Mouse (Mus musculus) neural tube, embryonic 15.5 days (tissue): ENCODE results near the gene Lsm4. TPM values are rescaled to one million over a fixed set of nuclear protein-coding genes. Genes with fewer than 3 reads are reported as not detected.

Experiments used
- ATAC-seq: fragments of 200-750 bp; cut with Nextera tagmentation; 2 replicates; pipeline ENCODE4 v1.8.0; 2017; ENCODE audit warnings: mild to moderate bottlenecking, moderate TSS enrichment, moderate library complexity; ENCODE audit not compliant: low FRiP score
- H3K27ac ChIP-seq: fragments of 300-500 bp; sonication (generic); replicated peaks from 2 replicates; pipeline ENCODE4 v1.5.1; 2015; ENCODE audit warnings: mild to moderate bottlenecking, inconsistent platforms
- H3K27me3 ChIP-seq: fragments of 300-500 bp; sonication (generic); replicated peaks from 2 replicates; pipeline ENCODE4 v1.6.1; 2015; ENCODE audit warnings: inconsistent platforms
- H3K36me3 ChIP-seq: fragments of 300-500 bp; sonication (generic); 2 replicates; pipeline ENCODE4 v1.6.1; 2015; ENCODE audit warnings: inconsistent platforms
- H3K4me1 ChIP-seq: fragments of 300-500 bp; sonication (generic); 2 replicates; pipeline ENCODE4 v1.6.1; 2015; ENCODE audit warnings: inconsistent platforms
- H3K4me2 ChIP-seq: fragments of 300-500 bp; sonication (generic); 2 replicates; pipeline ENCODE4 v1.6.1; 2015; ENCODE audit warnings: inconsistent platforms, mild to moderate bottlenecking, moderate library complexity
- H3K4me3 ChIP-seq: fragments of 300-500 bp; sonication (generic); replicated peaks from 2 replicates; pipeline ENCODE4 v1.5.1; 2015; ENCODE audit warnings: mild to moderate bottlenecking, inconsistent platforms
- H3K9ac ChIP-seq: fragments of 300-500 bp; sonication (generic); replicated peaks from 2 replicates; pipeline ENCODE4 v1.6.1; 2015; ENCODE audit warnings: mild to moderate bottlenecking, inconsistent platforms
- H3K9me3 ChIP-seq: fragments of 300-500 bp; sonication (generic); replicated peaks from 2 replicates; pipeline ENCODE4 v1.6.1; 2016; ENCODE audit warnings: inconsistent platforms
- WGBS: fragments of 180-500 bp; shearing (Covaris S2); methylation state at CpG from one replicate; pipeline ENCODE4 v1.1.7; 2015; ENCODE audit warnings: mixed read lengths; 5-methylcytosine and 5-hydroxymethylcytosine counted together
- polyA plus RNA-seq: library from polyadenylated mRNA; unstranded; fragments of >200 nt; fragmentation: Nextera tagmentation; extraction: Ambion mirVana; gene quantifications from 2 replicates; pipeline ENCODE4 v1.2.1, GENCODE M21; 2015

The Lsm4 gene
- polyA plus RNA-seq, 1 experiment from 2014 or later = 191 TPM

DNA sequence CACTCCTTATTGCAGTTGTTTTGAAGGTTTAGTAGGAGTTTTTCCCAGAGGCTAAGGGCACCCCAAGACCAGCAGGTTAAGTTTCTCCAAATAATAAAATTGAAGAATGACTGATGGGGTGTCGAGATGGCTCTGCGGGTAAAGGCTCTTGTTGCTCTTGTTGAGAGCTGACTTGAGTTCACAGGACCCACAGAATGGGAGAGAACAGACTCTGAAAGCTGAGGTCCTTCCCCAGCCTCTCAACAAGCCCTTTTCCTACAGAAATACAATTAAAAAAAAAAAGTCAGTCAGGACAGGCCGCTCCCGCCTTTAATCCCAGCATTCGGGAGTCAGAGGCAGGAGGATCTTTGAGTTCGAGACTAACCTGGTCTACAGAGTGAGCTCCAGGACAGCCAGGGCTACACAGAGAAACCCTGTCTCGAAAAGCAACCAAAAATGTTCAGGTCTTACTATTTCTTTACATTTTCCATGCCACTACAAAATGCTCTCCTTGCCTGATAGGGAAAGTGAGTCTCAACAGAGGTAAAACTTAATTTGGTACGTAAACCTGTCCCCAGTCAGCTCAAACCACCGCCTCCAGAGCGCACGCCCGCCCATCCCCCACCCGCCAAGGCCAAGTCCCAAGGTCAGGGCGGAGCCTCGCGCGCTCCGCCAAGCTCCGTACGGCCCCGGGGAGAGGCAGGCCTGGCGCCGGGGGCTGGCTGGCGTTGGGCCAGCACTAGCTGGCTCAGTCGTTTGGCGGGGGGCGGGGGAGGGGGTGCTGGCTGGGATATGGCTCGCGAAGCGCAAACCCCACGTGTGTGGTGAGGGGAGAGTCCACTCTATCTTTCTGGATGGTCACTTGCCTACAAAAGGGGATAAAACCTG is 23.2 kb downstream of the Lsm4 start:
- no peaks in the 10 kb centered on the region for H3K27me3 ChIP-seq
- H3K4me3 ChIP-seq = peak overlapping the region; percentile 21
- no peak for ATAC-seq
- H3K4me1 ChIP-seq = peaks cover 50% of the 10 kb centered on the region
- no peaks in the 10 kb centered on the region for H3K9me3 ChIP-seq
- peak overlapping the region; percentile 60 for H3K4me2 ChIP-seq
- 5% methylated on average over 31 of the region's 31 CpGs for WGBS
- H3K9ac ChIP-seq = peak overlapping the region; percentile 34
- no peaks in the 10 kb centered on the region for H3K36me3 ChIP-seq
- peak overlapping the region; percentile 66 for H3K27ac ChIP-seq

DNA sequence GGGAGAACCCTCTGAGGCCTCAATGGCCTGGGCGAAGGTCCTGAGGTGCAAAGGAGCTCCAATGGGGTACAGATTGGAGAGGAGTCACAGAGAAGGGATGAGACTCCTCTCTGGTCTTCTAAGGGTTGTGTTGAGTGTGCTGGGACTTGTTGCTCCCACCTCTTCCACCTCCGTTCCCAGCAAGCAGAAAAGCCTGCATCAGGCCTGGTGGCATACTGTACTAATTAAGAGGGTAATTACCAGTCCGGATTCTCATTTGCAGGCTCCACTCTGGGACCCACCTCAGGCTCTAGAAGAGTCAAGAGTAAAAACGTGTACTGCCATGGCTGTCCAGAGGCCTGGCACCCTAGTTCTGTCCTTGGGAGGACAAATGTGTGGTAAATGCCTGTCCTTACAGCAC is 23.9 kb downstream of the Lsm4 start:
- Histone ChIP-seq H3K9me3 (no peaks in the 10 kb centered on the region), H3K36me3 (no peaks in the 10 kb centered on the region), H3K4me2 (peak overlapping the region; percentile 60), H3K4me3 (peak overlapping the region; percentile 21; the same call in 1 of the 2 replicates), H3K4me1 (peaks cover 50% of the 10 kb centered on the region), H3K9ac (peak overlapping the region; percentile 34), H3K27ac (peak overlapping the region; percentile 66), H3K27me3 (no peaks in the 10 kb centered on the region)
- WGBS = 30% methylated on average over 4 of the region's 4 CpGs
- no peak for ATAC-seq

DNA sequence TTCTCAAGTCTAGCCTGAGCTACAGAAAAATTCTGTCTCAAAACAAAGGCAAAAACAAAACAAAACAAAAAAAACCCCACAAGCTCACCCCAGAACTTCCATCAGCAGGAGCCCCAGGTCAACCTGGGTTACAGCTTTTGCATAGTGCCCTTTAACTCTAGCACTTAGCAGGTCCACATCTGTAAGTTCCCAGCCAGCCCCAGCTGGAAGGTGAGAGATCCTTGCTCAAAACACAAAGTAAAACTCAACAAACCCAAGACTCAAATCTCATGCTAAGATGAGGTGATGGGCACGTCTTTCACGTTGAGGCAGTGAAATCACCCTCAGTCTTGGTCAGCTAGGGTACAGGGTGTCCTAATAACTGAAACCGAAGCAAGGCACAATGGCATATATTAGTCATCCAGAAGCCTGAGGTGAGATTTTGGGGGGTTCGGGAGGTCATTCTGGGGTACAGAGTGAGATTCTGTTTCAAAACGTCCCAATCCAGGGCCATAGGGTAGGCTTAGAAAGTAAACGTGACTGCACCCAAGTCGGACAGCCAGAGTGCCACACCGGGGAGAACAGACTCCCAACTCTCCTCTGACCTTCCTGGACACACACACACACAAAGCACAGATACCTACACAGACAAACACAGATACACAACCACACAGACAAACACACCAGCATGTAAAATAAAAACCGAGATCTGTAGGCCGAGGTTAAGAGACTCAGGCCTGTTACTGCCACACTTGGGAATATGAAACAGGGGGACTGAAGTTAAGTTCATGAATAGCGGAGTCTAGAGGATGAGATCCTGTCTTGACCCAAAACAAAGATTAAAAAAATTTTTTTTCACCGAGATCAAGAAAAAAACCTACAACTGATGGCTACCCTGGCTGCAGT is 24.6 kb downstream of the Lsm4 start:
- Histone ChIP-seq H3K9me3 (no peaks in the 10 kb centered on the region), H3K27ac (peak overlapping the region; percentile 99), H3K4me3 (peak overlapping the region; percentile 68), H3K9ac (peak overlapping the region; percentile 43), H3K4me1 (peaks cover 53% of the 10 kb centered on the region), H3K27me3 (no peaks in the 10 kb centered on the region), H3K4me2 (peak overlapping the region; percentile 70), H3K36me3 (no peaks in the 10 kb centered on the region)
- no peak for ATAC-seq
- 74% methylated on average over 12 of the region's 12 CpGs for WGBS

DNA sequence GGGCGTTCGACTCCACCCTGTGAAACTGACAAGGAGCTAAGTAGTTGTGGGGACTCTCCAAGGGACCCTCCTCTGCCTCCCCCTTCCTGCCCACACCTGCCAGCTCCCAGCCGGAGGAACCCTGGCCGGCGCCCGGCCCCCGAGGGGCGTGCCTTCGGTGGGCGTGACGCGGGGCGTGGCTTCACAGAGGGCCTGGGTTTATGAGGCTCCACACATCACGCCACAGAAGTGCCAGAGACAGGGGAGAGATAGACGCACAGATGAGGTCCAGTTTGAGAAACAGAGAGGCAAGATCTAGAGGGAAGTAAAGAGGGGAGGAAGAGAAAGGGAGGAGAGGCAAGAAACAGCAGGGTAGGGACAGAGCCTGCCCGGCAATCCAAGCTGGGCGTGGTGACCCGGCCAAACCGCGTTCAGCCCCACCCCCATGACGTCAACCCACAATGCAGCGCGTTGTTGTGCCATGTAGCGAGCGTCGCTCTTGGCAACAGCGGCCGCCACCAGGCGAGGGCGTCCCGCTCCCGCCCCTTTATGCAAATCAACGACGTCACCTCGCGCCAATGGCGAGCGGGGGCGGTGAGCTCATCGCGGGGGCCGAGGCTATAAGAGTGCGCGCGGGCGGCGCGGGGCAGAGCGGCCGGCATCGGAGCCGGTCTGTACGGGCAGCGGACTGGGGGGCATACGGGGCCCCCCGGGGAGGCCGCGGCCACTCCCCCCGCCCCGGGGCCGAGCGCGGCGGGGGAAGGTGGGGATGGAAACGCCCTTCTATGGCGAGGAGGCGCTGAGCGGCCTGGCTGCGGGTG is 25.5 kb downstream of the Lsm4 start, which contains the start of gene Jund:
TSS of gene Jund (plus strand) at position 640 of the 800 bp plus-strand sequence.
- Histone ChIP-seq H3K4me3 (peak within 1 kb of the TSS; percentile 68), H3K36me3 (no peaks in the 10 kb centered on the region; the same call in 1 of the 2 replicates), H3K27ac (peak within 1 kb of the TSS; percentile 99), H3K9me3 (no peaks in the 10 kb centered on the region), H3K27me3 (no peaks in the 10 kb centered on the region), H3K9ac (peak within 1 kb of the TSS; percentile 93), H3K4me2 (peak within 1 kb of the TSS; percentile 70), H3K4me1 (peaks cover 62% of the 10 kb centered on the region)
- WGBS = under 1% methylated on average over 55 of the region's 69 CpGs
- ATAC-seq = peak; percentile 89

DNA sequence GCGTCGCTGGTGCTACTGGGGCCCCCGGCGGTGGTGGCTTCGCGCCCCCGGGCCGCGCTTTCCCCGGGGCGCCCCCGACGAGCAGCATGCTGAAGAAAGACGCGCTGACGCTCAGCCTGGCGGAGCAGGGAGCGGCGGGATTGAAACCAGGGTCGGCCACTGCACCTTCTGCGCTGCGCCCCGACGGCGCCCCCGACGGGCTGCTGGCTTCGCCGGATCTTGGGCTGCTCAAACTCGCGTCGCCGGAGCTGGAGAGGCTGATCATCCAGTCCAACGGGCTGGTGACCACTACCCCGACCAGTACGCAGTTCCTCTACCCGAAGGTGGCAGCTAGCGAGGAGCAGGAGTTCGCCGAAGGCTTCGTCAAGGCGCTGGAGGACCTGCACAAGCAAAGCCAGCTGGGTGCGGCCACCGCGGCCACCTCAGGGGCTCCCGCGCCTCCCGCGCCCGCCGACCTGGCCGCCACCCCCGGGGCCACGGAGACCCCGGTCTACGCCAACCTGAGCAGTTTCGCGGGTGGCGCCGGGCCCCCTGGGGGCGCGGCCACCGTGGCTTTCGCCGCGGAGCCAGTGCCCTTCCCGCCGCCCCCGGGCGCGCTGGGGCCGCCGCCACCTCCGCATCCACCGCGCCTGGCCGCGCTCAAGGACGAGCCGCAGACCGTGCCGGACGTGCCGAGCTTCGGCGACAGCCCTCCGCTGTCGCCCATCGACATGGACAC is 26.2 kb downstream of the Lsm4 start:
- Histone ChIP-seq H3K36me3 (no peaks in the 10 kb centered on the region; the same call in 1 of the 2 replicates), H3K4me2 (peak overlapping the region; percentile 70), H3K9ac (peak overlapping the region; percentile 93), H3K27ac (peak overlapping the region; percentile 99), H3K9me3 (no peaks in the 10 kb centered on the region), H3K4me1 (peaks cover 68% of the 10 kb centered on the region), H3K27me3 (no peaks in the 10 kb centered on the region), H3K4me3 (peak overlapping the region; percentile 68)
- WGBS = under 1% methylated on average over 82 of the region's 89 CpGs
- peak; percentile 25 for ATAC-seq

DNA sequence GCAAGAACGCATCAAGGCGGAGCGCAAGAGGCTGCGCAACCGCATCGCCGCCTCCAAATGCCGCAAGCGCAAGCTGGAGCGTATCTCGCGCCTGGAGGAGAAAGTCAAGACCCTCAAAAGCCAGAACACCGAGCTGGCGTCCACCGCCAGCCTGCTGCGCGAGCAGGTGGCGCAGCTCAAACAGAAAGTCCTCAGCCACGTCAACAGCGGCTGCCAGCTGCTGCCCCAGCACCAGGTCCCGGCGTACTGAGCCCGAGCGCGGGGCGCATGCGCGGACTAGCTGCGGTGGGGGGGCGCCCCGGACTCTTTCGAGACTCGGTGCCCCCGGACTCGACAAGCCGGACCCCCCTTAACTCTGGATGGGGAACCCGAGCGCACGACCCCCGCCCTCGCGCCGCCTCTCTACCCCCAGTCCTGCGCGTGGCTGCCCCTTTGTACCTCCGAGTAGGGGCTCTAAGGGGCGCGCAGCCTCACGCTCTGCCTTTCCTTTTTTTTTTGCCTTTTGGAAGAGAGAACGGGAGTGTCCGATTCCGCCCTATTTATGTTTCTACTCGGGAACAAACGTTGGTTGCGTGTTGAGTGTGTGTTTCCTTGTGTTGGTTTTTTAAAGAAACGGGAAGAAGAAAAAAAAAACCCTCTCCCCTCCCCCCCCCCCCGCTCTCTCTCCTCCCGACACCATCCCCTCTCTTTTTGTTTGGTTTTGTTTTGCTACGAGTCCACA is 26.9 kb downstream of the Lsm4 start:
- peak; percentile 11; the same call in 1 of the 2 replicates for ATAC-seq

DNA sequence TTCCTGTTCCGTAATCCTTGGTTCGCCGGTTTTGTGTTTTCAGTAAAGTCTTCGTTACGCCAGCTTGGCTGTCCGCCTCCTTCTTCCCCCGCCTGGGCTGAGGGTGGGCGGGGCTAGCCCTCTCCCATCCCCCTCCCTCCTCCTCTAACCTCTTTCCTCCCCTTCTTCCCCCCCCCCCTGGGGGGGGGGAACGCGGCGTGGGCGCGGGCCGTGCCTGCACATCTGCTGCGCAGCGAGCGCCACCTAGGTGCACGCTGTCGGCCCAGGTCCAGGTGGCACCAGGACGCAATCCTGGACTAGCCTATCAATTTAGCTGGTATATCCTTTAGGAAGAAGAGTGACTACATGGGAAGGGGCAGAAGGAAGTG is 27.5 kb downstream of the Lsm4 start:
- ATAC-seq = peak; percentile 29
- Histone ChIP-seq H3K27me3 (no peaks in the 10 kb centered on the region), H3K9me3 (no peaks in the 10 kb centered on the region), H3K4me1 (peaks cover 62% of the 10 kb centered on the region), H3K27ac (peak overlapping the region; percentile 99), H3K36me3 (no peaks in the 10 kb centered on the region; the same call in 1 of the 2 replicates), H3K4me3 (peak overlapping the region; percentile 68), H3K4me2 (peak overlapping the region; percentile 70), H3K9ac (peak overlapping the region; percentile 93)
- under 1% methylated on average over 20 of the region's 20 CpGs for WGBS

More for the DNA sequence above, 26.9 kb downstream of the Lsm4 start:
- under 1% methylated on average over 57 of the region's 59 CpGs for WGBS
- no peaks in the 10 kb centered on the region for H3K9me3 ChIP-seq
- H3K4me2 ChIP-seq = peak overlapping the region; percentile 70
- H3K4me3 ChIP-seq = peak overlapping the region; percentile 68
- H3K9ac ChIP-seq = peak overlapping the region; percentile 93
- no peaks in the 10 kb centered on the region for H3K27me3 ChIP-seq
- no peaks in the 10 kb centered on the region; the same call in 1 of the 2 replicates for H3K36me3 ChIP-seq
- H3K4me1 ChIP-seq = peaks cover 67% of the 10 kb centered on the region
- peak overlapping the region; percentile 99 for H3K27ac ChIP-seq

DNA sequence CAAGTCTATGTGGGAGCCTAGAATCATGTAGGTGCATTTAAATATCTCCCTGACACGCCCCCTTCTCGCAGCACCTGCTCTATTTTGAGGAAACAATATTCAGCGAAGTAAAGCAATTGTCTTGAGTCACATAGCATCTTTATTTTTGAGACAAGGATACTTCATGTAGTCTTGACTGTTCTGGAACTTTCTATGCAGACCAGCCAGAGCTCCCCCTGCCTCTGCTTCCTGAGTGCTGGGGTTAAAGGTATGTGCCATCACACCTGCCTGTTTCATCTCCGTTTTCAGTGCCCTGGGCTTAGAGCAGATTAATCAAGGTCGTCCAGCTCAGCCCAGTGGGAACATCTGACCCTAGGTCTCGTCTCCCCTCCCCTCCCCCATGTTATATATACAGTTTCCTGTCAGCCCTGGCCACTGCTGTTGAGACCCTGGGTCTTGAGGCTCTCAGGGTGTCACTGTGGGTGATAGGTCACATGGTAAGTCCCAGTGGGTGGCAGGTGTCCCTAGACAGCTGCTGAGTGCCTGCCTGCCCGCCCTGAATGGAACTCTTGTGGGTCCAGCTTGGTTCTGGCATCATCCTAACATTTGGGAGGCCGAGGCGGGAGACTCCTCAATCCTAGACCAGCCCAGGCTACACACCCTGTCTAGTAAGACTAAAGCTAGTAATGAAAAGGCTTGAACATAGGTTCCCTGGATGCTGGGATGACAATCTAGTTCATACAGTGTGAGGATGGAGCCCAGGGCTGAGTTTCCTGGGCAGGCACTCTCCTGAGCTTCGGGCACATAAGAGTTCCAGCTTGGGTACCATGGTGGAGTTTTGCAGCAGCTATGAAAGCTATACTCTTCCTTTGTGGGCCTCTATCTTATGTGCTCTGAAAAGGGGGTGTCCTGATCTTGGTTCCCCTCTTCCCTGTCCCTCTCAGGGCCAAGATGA is 28.3 kb downstream of the Lsm4 start:
- peak overlapping the region; percentile 99 for H3K27ac ChIP-seq
- WGBS = 52% methylated on average over 10 of the region's 10 CpGs
- H3K4me3 ChIP-seq = peak overlapping the region; percentile 68
- H3K27me3 ChIP-seq = no peaks in the 10 kb centered on the region
- peak overlapping the region; percentile 93 for H3K9ac ChIP-seq
- H3K36me3 ChIP-seq = no peaks in the 10 kb centered on the region; the same call in 1 of the 2 replicates
- H3K9me3 ChIP-seq = no peaks in the 10 kb centered on the region
- peaks cover 54% of the 10 kb centered on the region for H3K4me1 ChIP-seq
- peak overlapping the region; percentile 70 for H3K4me2 ChIP-seq
- no peak for ATAC-seq

DNA sequence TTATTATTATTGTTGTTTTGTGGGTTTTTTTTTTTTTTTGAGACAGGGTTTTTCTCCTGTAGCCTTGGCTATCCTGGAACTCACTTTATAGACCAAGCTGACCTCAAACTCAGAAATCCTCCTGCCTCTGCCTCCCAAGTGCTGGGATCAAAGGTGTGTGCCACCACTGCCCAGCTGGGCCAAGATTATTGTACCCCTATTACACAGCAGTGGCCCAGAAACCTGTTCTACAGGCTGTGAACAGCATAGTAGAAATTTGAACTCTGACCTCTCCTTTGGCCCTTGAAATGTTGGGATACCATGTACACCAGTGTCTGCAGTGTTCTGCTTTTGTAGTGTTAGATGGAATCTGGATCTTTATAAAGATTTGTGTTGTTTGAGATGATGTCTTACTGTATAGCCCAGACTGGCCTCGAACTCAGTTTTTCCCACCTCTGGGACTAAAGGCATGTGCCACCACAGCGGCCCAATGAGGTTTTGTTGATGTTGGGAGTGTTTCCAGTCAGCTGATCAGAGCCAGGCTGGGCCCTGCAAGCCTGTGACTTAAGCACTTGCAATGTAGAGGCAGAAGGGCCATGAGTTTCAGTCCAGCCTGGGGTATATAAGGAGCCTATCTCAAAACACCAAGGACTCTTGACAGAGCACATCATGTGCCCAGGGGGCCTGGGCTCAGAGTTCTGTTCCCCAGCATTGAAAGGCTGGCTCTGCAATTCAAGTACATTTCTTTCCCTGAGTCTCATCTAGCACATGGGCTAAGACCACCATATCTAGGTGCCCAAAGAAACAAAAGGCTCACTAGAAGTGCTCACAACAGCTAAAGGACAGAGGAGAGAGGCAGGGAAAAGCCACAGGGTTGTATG is 29.2 kb downstream of the Lsm4 start:
- no peak for ATAC-seq
- Histone ChIP-seq H3K4me1 (peaks cover 45% of the 10 kb centered on the region), H3K36me3 (no peaks in the 10 kb centered on the region; the same call in 1 of the 2 replicates), H3K4me3 (no peak overlapping the region; the same call in 1 of the 2 replicates), H3K27me3 (no peaks in the 10 kb centered on the region), H3K9ac (no peak overlapping the region), H3K4me2 (peak overlapping the region; percentile 70), H3K27ac (no peak overlapping the region), H3K9me3 (no peaks in the 10 kb centered on the region)
- 77% methylated on average over 2 of the region's 2 CpGs for WGBS
